Mouse (Mus musculus) Patski (cell line): ENCODE results near the gene Nutm1. TPM values are rescaled to one million over a fixed set of nuclear protein-coding genes. Genes with fewer than 3 reads are reported as not detected.
"Not testable (repeated sequence)": the region's sequence is repeated elsewhere in the genome, so short reads cannot be mapped to it uniquely, and the experiment has no call there.

Source experiments
- ATAC-seq: fragments of 100-300 bp; one replicate; pipeline ENCODE4 v1.8.0; 2021
- CTCF ChIA-PET: fragments of 350-600 bp; sonication (Branson Sonifier 250); formaldehyde crosslinking; loops from one replicate; lab custom pipeline; 2022; ENCODE audit warnings: inconsistent platforms; lab: Charles Lee
- POLR2A ChIA-PET: fragments of 350-600 bp; sonication (Branson Sonifier 250); formaldehyde crosslinking; loops from one replicate; lab custom pipeline; 2022; ENCODE audit warnings: antibody characterized with exemption, inconsistent platforms; lab: Charles Lee
- DNase-seq: peaks from one replicate; pipeline ENCODE4 v3.0.0-alpha.2; 2011; ENCODE audit warnings: low read depth, low spot score
- H3K27me3 ChIP-seq: fragments of 371-371 bp; one replicate; pipeline ENCODE4 v1.5.1; 2021
- CTCF ChIP-seq: fragments of 100-300 bp; IDR thresholded peaks from one replicate; pipeline ENCODE4 v1.5.1; 2021
- in situ Hi-C: fragments of 300-500 bp; cut with MboI; formaldehyde crosslinking; loops from 3 replicates; pipeline ENCODE4 v1.11.1; 2018; ENCODE audit warnings: low pct_unique_long_range_greater_than_20kb, mixed read lengths
- polyA plus RNA-seq: library from polyadenylated mRNA; unstranded; gene quantifications from one replicate; pipeline ENCODE4 v1.2.3, GENCODE M21; 2021

Nutm1 gene
- polyA plus RNA-seq = 0.10 TPM

DNA sequence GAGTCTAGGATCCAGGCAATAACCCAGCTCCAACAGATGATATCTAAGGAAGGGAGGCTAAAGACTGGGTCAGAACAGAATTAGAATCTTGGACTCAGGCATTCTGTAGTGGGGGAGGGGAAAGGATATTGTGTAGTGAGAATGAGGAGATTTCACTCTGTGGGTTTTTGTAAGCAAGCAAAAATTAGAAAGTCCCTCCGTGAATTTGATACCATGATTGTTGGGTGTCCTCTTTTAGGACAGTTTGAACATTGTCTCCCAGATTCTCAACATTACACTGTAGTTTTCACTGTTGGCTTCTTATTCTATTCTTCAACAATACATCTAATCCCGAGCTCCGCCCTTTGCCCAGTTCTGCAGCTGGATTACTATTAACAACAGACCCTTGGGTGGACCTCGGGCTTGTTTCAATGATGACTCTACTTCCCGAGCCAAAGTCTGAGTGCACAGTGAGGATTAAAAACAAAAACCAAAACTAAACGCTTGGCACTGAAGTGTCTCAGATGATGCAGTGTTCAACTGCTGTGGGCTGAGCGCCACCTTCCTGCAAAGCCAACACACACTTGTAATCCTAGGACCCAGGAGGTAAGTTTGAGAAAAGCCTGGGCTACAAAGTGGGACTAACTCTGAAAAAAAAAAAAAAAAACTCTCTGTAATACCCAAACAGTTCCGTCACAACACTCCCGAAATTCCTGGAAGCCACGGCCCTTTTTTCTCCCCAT, at the start of gene Nutm1:
Nutm1 (minus strand) TSS at position 51 of the 722 bp plus-strand sequence.
- no peak for DNase-seq
- in situ Hi-C loops = no loop called here
- peak; percentile 73 for TF ChIP-seq CTCF
- H3K27me3 ChIP-seq = no peaks in the 10 kb centered on the region
- CTCF ChIA-PET = interaction anchor here (1.0 to 1.8 kb wide), 5 partner anchors 9 to 63 kb away, joined by 3 to 12 read pairs (median 3); no protein-coding TSS in a partner anchor
- POLR2A ChIA-PET = no interaction called here
- peak; percentile 32 for ATAC-seq

DNA sequence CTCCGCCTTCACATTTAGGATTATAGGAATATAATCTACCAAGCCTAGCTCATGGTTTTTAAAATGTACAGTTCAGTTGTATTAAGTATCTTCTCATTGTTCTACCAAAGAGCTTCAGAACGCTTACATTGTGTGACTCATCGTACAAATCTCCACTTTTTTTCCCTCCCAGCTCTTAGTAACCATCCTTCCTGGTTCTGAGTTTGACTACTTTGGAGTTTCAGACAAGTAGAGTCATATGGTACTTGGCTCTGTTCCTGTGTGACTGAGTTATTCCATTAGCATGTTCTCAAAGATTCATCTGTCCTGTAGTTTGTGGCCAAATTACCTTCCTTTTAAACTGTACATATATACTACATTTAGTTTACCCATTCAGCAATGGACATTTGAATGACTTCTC, 49.6 kb upstream of the Nutm1 start:
- DNase-seq = no peak
- CTCF ChIA-PET = interaction anchor here (1.1 to 4.0 kb wide), 5 partner anchors 20 to 50 kb away, joined by 3 to 12 read pairs (median 7); no protein-coding TSS in a partner anchor
- in situ Hi-C loops = no loop called here

DNA sequence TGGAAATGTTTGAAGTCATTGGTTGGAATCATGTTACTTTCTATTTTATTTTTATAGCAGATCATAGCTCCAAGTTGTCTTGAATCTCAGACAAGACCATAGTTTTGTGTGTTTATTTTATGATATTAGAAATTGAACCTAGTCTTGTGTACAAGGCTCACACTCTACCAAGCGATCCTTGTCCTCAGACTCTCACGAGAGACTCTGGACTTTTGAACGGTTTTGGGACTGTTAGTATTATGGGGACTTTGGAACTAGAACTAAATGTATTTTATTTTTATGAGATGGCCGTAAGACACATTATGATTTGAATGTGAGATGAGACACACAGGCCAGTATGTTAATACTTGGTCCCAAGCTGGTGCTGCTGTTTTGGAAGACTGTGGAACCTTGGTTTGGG, 39.1 kb upstream of the Nutm1 start:
- ChIA-PET POLR2A (interaction anchor here (0.9 kb wide), 1 partner anchor 9 kb away, joined by 3 read pairs; no protein-coding TSS in a partner anchor), CTCF (interaction anchor here (1.0 to 2.9 kb wide), 4 partner anchors 9 to 50 kb away, joined by 3 to 9 read pairs (median 4); no protein-coding TSS in a partner anchor)
- no peak for ATAC-seq
- in situ Hi-C loops = no loop called here
- H3K27me3 ChIP-seq = no peaks in the 10 kb centered on the region
- DNase-seq = no peak
- no peak for TF ChIP-seq CTCF

More for the DNA sequence above, 49.6 kb upstream of the Nutm1 start:
- peak; percentile 83 for ATAC-seq
- POLR2A ChIA-PET = no interaction called here
- H3K27me3 ChIP-seq = no peaks in the 10 kb centered on the region
- no peak for TF ChIP-seq CTCF

DNA sequence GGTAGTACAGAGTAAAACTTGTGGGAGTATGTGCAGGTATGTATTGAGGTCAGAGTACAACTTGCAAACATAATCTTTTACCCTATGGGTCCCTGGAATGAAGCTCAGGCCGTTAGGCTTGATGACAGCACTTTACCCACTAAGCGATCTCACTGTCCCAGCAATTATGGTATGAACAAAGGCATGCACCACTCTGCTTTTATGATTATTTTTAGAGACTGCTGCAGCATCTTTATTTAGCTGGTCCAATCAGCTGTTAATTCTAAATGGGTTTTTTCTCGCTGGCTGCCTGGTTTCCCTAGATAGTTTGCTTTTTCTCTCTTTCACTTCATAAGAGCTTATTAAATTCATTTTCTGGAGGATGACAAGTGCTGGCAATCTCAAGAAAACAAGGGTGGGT, 37.1 kb upstream of the Nutm1 start:
- no peak for TF ChIP-seq CTCF
- POLR2A ChIA-PET = no interaction called here
- in situ Hi-C loops = no loop called here
- DNase-seq (no peak), ATAC-seq (no peak)
- CTCF ChIA-PET = interaction anchor here (0.9 to 1.0 kb wide), 2 partner anchors 11 to 29 kb away, joined by 3 read pairs; no protein-coding TSS in a partner anchor
- H3K27me3 ChIP-seq = no peaks in the 10 kb centered on the region

- no peaks in the 10 kb centered on the region for H3K27me3 ChIP-seq
- ATAC-seq = no peak
- POLR2A ChIA-PET = no interaction called here
- in situ Hi-C loops = no loop called here
- no peak for DNase-seq
- CTCF ChIA-PET = interaction anchor here (1.5 kb wide), 1 partner anchor 14 kb away, joined by 4 read pairs; no protein-coding TSS in a partner anchor
- TF ChIP-seq CTCF = no peak
Observed at GRCm38 (mm10) chr2:112292823-112293222, 33.7 kb upstream of the Nutm1 start.

DNA sequence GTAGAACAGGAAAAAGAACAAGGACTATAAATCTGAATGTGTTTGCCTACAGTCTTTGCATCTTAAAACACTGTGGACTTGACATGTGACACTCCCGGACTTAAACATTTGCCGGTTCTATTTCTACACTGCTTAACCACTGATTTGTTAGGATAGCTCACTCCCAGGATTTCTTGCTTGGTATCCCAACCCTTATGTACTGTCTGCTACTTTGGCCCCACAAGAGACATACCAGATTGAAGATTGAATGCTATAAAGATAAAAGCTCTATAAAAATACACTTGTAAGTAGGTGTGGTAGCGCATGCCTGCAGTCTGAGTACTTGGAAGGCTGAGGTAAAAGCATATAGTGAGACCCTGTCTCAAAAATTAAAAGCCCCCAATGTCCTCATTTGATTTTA, 30.4 kb upstream of the Nutm1 start:
- DNase-seq (no peak), ATAC-seq (no peak)
- in situ Hi-C loops = no loop called here
- CTCF ChIA-PET = interaction anchor here (0.9 to 2.6 kb wide), 2 partner anchors 11 to 18 kb away, joined by 3 to 7 read pairs; no protein-coding TSS in a partner anchor
- H3K27me3 ChIP-seq = no peaks in the 10 kb centered on the region
- POLR2A ChIA-PET = interaction anchor here (0.8 kb wide), 1 partner anchor 9 kb away, joined by 3 read pairs; no protein-coding TSS in a partner anchor
- no peak for TF ChIP-seq CTCF

DNA sequence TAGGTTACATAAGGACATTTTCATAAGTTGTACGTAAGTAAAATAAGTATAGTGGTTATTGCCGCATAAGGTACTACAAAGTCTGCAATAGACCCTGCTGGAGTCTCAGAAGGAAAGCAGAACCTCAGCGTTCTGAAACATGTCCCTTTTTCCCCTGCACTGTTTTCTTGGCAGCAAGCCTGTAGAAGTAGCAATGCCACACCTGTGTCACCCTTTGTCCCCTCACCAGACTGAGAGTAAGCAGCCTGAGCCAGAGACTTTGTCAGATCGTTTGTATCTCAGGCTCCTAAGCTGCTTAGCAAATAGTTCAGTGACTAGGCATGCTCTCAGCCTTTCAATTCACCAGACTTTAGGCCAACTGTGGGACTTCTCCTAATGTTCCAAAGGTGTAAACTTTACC, 28.0 kb upstream of the Nutm1 start:
- in situ Hi-C loops = no loop called here
- CTCF ChIA-PET = interaction anchor here (2.2 kb wide), 1 partner anchor 11 kb away, joined by 9 read pairs; no protein-coding TSS in a partner anchor
- no peak for DNase-seq
- POLR2A ChIA-PET = no interaction called here
- no peak for ATAC-seq
- no peak for TF ChIP-seq CTCF
- no peaks in the 10 kb centered on the region for H3K27me3 ChIP-seq

DNA sequence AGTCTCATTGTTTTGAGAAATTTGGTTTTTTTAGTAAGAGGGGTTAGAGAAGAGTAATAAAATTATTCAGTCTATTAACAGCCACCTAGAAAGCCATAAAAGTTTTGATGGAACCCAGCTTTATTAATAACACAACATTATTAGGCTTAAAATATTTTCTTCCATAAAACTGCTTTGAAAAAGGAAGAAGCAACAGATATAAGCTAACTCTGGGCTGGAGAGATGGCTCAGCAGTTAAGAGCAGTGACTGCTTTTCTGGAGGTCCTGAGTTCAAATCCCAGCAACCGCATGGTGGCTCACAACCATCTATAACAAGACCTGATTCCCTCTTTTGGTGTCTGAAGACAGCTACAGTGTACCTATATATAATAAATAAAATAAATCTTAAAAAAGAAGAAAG, 27.0 kb upstream of the Nutm1 start:
- H3K27me3 ChIP-seq, in situ Hi-C loops, CTCF ChIA-PET, DNase-seq, POLR2A ChIA-PET, ATAC-seq: not testable (repeated sequence)

GRCm38 (mm10) chr2:112285031-112285390, 25.9 kb upstream of the Nutm1 start:
- DNase-seq = no peak
- no peaks in the 10 kb centered on the region for H3K27me3 ChIP-seq
- no peak for TF ChIP-seq CTCF
- ATAC-seq = no peak
- in situ Hi-C loops = no loop called here
- POLR2A ChIA-PET = interaction anchor here (0.7 to 1.0 kb wide), 2 partner anchors 18 to 29 kb away, joined by 6 read pairs; partner anchors contain the start of genes Gm21985 and Slc12a6
- CTCF ChIA-PET = interaction anchor here (1.3 to 2.8 kb wide), 3 partner anchors 11 to 23 kb away, joined by 3 to 8 read pairs (median 3); no protein-coding TSS in a partner anchor

DNA sequence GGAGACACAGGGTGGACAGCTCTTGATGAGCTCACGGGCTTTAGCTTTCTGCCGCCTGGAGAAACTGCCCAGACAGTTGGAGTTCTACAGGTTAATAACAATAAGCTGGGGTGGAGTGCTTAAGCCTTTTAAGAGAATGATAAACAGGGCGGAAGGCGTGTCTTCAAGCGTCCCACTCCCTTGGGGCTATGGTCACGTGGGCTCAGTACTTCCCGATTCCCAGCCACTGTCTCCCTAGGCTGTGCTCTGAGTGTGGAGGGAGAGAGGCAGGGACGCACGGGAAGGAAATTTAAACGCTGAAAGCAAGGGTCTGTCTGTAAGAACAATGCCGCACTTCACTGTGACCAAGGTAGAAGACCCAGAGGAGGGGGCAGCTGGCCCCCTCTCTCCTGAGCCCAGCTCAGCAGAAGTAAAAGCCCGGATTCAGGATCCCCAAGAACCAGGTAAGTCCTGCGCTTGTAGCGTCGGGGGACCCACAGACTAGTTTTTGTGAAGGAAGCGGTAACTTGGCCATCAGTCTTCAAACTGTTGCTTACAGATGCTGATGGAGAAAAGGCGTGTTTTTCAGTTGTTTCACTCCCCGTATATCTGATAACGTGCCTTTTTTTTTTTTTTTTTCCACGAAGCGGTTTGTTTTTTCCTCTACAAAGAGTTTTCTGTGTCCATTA, 25.4 kb upstream of the Nutm1 start:
- no peaks in the 10 kb centered on the region for H3K27me3 ChIP-seq
- in situ Hi-C loops = no loop called here
- ATAC-seq (peak; percentile 98), DNase-seq (no peak)
- ChIA-PET POLR2A (interaction anchor here (0.7 to 1.0 kb wide), 2 partner anchors 18 to 28 kb away, joined by 6 read pairs; partner anchors contain the start of genes Gm21985 and Slc12a6), CTCF (interaction anchor here (1.3 to 2.8 kb wide), 3 partner anchors 12 to 24 kb away, joined by 3 to 8 read pairs (median 3); no protein-coding TSS in a partner anchor)
- no peak for TF ChIP-seq CTCF
